Mouse (Mus musculus) heart, postnatal 0 days (tissue): Measurements from ENCODE around the gene Maneal. TPM values are rescaled to one million over a fixed set of nuclear protein-coding genes. Genes with fewer than 3 reads are reported as not detected.

Experiments used
- ATAC-seq: fragments of 200-750 bp; cut with Nextera tagmentation; 2 replicates; pipeline ENCODE4 v1.8.0; 2017; ENCODE audit warnings: low read depth, moderate number of reproducible peaks, moderate library complexity; ENCODE audit not compliant: insufficient read depth
- DNase-seq: peaks from one replicate; pipeline ENCODE4 v3.0.0-alpha.2; 2016; ENCODE audit warnings: low spot score
- H3K27ac ChIP-seq: fragments of 300-500 bp; sonication (generic); 2 replicates; pipeline ENCODE4 v1.5.1; 2014; ENCODE audit warnings: low read depth, mild to moderate bottlenecking
- H3K27me3 ChIP-seq: fragments of 300-500 bp; sonication (generic); 2 replicates; pipeline ENCODE4 v1.6.1; 2014; ENCODE audit warnings: low read length, mixed read lengths; ENCODE audit not compliant: control insufficient read depth, insufficient read depth
- H3K36me3 ChIP-seq: fragments of 300-500 bp; sonication (generic); replicated peaks from 2 replicates; pipeline ENCODE4 v1.6.1; 2014; ENCODE audit warnings: low read length, mixed read lengths; ENCODE audit not compliant: control insufficient read depth, insufficient read depth
- H3K4me1 ChIP-seq: fragments of 300-500 bp; sonication (generic); 2 replicates; pipeline ENCODE4 v1.6.1; 2014; ENCODE audit warnings: antibody characterized with exemption; ENCODE audit not compliant: control insufficient read depth, insufficient read depth
- H3K4me2 ChIP-seq: fragments of 300-500 bp; sonication (generic); 2 replicates; pipeline ENCODE4 v1.6.1; 2014; ENCODE audit warnings: low read depth, mild to moderate bottlenecking, low read length, moderate library complexity
- H3K4me3 ChIP-seq: fragments of 300-500 bp; sonication (generic); 2 replicates; pipeline ENCODE4 v1.5.1; 2014; ENCODE audit warnings: low read depth, low read length
- H3K9ac ChIP-seq: fragments of 300-500 bp; sonication (generic); replicated peaks from 2 replicates; pipeline ENCODE4 v1.6.1; 2014; ENCODE audit warnings: low read depth, low read length, mixed read lengths
- H3K9me3 ChIP-seq: fragments of 300-500 bp; sonication (generic); replicated peaks from 2 replicates; pipeline ENCODE4 v1.6.1; 2016; ENCODE audit warnings: low read length; ENCODE audit not compliant: control insufficient read depth
- CTCF ChIP-seq: IDR thresholded peaks from 2 replicates; pipeline ENCODE4 v1.5.1; 2016; ENCODE audit warnings: antibody characterized with exemption, control low read depth, low read depth
- EP300 ChIP-seq: IDR thresholded peaks from 2 replicates; pipeline ENCODE4 v1.6.1; 2016; ENCODE audit warnings: antibody characterized with exemption, low read depth
- WGBS: fragments of 180-500 bp; shearing (Covaris S2); extraction: QIAGEN DNeasy Blood & Tissue Kit; methylation state at CpG from one replicate; pipeline ENCODE4 v1.1.7; 2014; 5-methylcytosine and 5-hydroxymethylcytosine counted together
- polyA plus RNA-seq: library from polyadenylated mRNA; unstranded; fragments of >200 nt; fragmentation: Nextera tagmentation; extraction: Ambion mirVana; gene quantifications from 2 replicates; pipeline ENCODE4 v1.2.1, GENCODE M21; 2015
- total RNA-seq: library from RNA; depleted of rRNA; stranded (reverse); fragments of >200 nt; gene quantifications from 2 replicates; pipeline ENCODE4 v1.2.3, GENCODE M21; 2014; ENCODE audit warnings: low replicate concordance

The Maneal gene
- total and polyA plus RNA-seq, 2 experiments from 2014 or later = 0.11 TPM; not detected in 1

DNA sequence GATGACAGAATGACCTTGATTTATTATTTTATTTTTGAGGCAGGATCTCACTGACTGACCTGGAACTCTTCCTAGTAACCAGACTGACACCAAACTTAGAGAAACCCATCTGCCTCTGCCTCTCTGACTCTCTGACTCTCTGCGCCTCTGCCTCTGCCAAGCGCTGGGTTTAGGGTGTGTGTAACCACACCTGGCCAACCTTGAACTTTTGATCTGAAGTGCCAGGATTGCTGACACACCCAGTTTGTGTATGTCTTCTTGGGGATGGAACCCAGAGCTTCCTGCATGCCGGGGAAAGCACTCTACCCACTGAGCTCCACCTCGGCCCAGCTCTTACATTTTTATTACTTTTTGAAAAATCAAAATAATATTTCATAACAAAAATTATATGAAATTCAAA lies 43.1 kb downstream of the Maneal start:
- TF ChIP-seq CTCF = no peak
- no peak for TF ChIP-seq EP300
- H3K9ac ChIP-seq = no peak overlapping the region
- H3K4me3 ChIP-seq = no peak overlapping the region
- no peaks in the 10 kb centered on the region for H3K9me3 ChIP-seq
- 88% methylated on average over 4 of the region's 4 CpGs for WGBS
- no peak for ATAC-seq
- H3K4me1 ChIP-seq = no peaks in the 10 kb centered on the region; the same call in 1 of the 2 replicates
- H3K4me2 ChIP-seq = no peak overlapping the region
- H3K27me3 ChIP-seq = no peaks in the 10 kb centered on the region
- DNase-seq = no peak
- H3K36me3 ChIP-seq = peaks cover 33% of the 10 kb centered on the region
- no peak overlapping the region for H3K27ac ChIP-seq

- H3K4me3 ChIP-seq = no peak overlapping the region
- H3K27ac ChIP-seq = peak overlapping the region; percentile 46
- H3K9ac ChIP-seq = peak overlapping the region; percentile 15; the same call in 1 of the 2 replicates
- no peak overlapping the region for H3K4me2 ChIP-seq
- TF ChIP-seq CTCF = no peak
- no peak for TF ChIP-seq EP300
- no peaks in the 10 kb centered on the region; the same call in 1 of the 2 replicates for H3K4me1 ChIP-seq
- peaks cover 23% of the 10 kb centered on the region for H3K36me3 ChIP-seq
- no peaks in the 10 kb centered on the region for H3K27me3 ChIP-seq
- no peaks in the 10 kb centered on the region for H3K9me3 ChIP-seq
- DNase-seq = peak; percentile 73
- 13% methylated on average over 6 of the region's 6 CpGs for WGBS
- peak; percentile 98 for ATAC-seq
These were observed 44.2 kb downstream of the Maneal start for GRCm38 (mm10) chr4:124817803-124818202.

DNA sequence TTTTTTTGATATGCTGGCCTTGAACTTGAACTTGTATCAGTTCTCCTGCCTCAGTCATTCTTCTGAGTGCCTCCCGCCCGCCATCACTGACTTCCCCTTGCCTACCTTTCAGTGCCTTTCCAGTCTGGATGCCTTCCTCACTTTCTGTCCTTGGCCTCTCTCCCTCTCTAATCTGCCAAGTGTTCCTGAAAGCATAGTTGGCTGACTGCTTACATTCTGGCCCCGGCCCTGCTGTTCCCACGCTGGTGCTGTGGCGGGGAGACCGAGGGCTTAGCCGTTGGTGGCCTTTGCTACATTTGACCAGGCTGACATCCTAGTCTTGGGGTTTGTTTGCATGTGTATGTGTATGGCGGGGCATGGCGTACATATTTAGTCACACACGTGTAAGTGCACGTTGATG lies 46.1 kb downstream of the Maneal start:
- Histone ChIP-seq H3K9me3 (no peaks in the 10 kb centered on the region), H3K9ac (no peak overlapping the region), H3K27ac (no peak overlapping the region), H3K4me2 (no peak overlapping the region), H3K36me3 (peaks cover 17% of the 10 kb centered on the region; the same call in 1 of the 2 replicates), H3K27me3 (no peaks in the 10 kb centered on the region), H3K4me1 (no peaks in the 10 kb centered on the region; the same call in 1 of the 2 replicates), H3K4me3 (no peak overlapping the region)
- TF ChIP-seq EP300 (no peak), CTCF (no peak)
- 78% methylated on average over 11 of the region's 11 CpGs for WGBS
- no peak for ATAC-seq
- DNase-seq = no peak

GRCm38 (mm10) chr4:124811347-124811975 lies 50.5 kb downstream of the Maneal start:
- Histone ChIP-seq H3K27me3 (no peaks in the 10 kb centered on the region), H3K9me3 (no peaks in the 10 kb centered on the region), H3K4me3 (no peak overlapping the region), H3K4me2 (no peak overlapping the region), H3K9ac (no peak overlapping the region), H3K4me1 (no peaks in the 10 kb centered on the region), H3K27ac (no peak overlapping the region), H3K36me3 (peaks cover 16% of the 10 kb centered on the region)
- TF ChIP-seq EP300 (no peak), CTCF (no peak)
- 48% methylated on average over 9 of the region's 9 CpGs for WGBS
- no peak for ATAC-seq
- no peak for DNase-seq

GRCm38 (mm10) chr4:124810056-124810455 lies 51.9 kb downstream of the Maneal start:
- DNase-seq (no peak), ATAC-seq (no peak)
- Histone ChIP-seq H3K36me3 (peaks cover 30% of the 10 kb centered on the region), H3K27ac (no peak overlapping the region), H3K4me2 (no peak overlapping the region), H3K9ac (no peak overlapping the region), H3K9me3 (no peaks in the 10 kb centered on the region), H3K27me3 (no peaks in the 10 kb centered on the region), H3K4me3 (no peak overlapping the region), H3K4me1 (no peaks in the 10 kb centered on the region)
- 85% methylated on average over 7 of the region's 7 CpGs for WGBS
- TF ChIP-seq CTCF = no peak
